Mouse (Mus musculus) testis, postnatal 14 days (tissue): Measurements from ENCODE around the gene Fbxo8.

Source experiments
- DNase-seq: peaks from one replicate; pipeline ENCODE4 v3.0.0; 2021; ENCODE audit warnings: low spot score

The Fbxo8 gene

DNA sequence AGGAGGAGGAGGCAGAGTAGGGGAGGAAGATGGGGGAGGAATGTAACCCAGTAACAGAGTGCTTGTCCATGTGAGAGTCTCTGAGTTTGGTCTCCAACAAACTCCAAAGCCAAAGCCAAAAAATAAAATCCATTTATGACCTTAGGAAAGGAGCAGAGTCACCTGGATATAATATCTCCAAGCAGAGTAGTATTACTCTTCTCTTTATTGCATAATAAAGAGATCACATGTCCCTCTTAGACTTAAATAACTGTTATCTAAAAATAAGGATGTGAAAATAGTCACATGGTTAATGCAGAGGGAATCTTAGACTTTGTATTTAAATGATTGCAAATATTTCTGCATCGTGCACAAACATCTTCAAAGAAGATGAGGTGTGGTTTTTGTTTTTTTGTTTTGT is 63.3 kb downstream of the Fbxo8 start:
- DNase-seq, result no peak

DNA sequence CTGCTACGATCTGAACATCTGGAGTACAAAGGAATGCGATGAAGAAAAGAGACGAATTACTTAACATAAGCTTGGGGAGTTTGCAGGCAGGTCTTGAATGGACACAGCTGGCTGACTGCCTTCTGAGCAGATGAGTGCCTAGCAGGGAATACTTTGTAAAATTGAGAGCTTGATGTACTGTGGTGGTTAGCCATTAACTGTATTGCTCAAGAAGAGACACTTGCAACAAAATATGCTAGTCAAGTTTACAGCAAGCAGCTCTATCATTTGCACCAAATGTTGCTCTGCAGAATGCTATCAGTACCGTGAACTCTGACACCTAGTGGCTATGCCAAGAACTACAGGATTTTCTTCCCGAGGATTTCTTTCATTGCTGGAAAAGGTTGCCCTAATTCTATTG is 64.1 kb downstream of the Fbxo8 start:
- DNase-seq, result peak; percentile 22

DNA sequence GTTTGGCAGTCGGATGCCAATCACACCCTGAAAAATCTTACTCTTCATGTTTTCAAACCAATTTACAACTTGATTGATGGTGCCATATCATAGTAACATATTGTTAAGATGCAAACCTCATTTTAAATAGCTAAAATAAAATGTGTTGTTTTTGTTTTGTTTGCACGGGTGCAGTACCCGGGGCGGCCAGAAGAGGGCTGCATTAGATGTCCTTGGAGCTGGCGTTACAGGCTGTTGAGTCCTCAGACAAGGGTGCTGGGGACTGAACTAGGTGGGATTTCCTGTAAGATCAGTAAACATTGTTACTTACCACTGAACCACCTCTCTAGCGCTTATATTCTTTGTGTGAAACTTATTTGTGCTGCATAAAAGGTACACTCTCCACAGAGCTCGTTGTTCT is 65.4 kb downstream of the Fbxo8 start:
- DNase-seq, result peak; percentile 24

DNA sequence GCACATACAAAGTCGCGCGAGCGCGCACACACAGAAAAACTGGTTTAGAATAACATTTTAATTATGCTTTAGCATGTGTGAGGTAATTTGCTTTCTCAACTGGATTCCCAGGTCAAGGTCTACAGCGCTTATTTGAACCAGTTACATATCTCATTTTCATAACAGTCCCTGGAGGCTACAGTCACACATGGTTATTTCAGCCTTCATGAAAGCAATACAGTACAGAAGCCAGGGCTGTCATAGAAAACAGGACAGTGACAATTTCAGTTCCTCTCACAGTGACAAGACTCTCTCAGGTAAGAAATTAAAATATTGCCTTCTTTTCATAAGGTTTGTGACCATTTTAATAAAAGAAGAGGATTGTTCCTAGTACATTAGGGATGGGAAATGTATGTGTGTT is 66.4 kb downstream of the Fbxo8 start:
- DNase-seq, result no peak

DNA sequence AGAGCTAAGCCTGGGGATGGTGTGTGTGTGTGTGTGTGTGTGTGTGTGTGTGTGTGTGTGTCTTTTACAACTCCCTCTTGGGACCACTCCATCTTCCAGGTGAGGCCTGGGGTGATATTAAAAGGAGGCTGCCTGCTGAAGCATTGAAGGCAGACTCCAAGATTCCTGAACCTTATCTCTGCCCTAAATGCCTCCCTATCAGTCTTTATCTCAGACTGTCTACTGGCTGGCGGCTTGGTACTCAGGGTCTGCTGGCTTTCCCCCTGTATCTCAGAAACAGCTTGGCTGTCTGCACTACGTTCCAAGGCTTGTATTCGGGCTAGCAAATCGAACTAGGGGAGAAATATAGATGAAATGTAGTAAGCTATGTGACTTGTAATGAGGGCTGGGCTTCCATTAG is 68.2 kb downstream of the Fbxo8 start:
- no peak for DNase-seq

DNA sequence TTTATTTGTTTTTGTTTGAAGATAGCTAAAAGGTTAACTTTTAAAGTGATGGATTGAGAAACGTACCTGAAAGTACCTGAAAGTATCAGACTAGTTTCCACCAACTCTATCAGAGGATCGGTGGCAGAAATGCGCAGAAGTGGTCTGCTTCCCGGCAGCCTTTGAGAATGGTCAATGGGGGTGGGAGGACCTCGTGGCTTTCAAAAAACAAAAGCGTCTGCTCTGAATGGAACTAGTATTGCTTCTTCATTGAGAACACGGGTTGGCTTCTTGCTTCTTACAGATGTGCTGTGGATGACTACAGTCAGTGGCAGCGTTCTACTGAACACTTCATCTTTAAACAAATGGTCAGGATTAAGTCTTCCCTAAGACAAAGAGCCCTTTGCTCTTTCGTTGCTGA is 68.7 kb downstream of the Fbxo8 start:
- no peak for DNase-seq

DNA sequence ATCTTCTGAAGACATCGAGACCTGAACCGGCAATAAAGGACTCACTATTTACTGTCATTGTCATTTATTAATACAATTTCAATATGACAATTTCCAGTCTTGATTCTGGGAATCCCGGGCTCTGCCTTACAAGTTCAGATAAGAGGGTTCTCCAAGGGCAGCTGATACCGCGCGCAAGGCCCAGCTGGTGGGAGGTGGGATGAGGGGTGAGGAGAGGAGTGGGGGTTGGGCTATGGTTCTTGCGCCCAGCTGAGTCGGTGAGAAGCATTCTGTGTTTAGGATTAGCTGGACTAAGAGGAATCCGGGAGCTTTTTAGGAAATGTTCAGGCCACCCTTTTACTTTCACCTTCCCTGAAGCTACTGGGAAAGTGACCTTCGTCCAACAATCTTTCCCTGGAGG is 69.8 kb downstream of the Fbxo8 start:
- no peak for DNase-seq

DNA sequence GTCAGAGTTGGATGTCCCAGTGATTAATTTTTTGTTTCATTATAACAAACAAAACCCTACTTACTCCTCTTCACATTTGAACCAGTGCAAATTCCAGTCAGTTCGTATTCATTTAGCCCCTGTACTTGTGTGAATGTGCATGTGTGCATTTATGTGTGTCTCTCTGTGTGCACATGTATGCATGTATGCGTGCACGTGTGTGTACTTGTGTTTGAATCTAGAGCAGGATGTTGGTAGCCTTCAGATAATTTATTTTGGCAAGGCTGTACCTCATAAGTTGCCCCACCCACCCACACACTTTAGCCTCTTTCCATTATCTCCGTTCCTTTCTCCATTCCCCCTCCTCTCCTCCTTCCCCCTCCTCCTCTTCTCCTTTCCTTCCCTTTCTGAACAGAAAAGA is 70.2 kb downstream of the Fbxo8 start:
- DNase-seq, result no peak

DNA sequence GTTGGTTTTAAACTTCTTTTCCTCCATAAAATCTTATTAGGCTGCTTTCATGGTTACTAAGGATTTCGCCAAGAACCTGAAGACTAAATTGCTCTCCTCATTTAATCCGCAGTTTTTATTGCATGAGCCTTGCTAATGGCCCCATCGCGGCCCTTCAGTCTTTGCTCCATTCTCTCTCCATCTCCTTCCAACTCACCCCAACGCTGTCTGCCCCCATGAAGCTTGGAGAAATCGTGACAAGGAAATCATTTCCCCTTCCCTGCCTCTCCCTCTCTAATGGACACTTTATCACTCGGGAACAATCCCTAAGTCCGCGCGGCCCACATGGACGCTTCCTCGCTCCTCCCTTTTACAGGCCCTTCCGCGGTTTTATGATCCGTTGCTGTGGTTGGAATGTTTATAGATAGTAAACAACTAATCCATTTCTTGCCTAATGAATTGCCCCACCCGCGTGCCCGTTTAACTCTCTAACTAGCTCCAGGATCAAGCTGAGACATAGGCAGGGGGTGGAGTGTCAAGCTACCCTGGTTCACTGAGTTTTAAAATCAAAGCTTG is 71.7 kb downstream of the Fbxo8 start:
- no peak for DNase-seq

DNA sequence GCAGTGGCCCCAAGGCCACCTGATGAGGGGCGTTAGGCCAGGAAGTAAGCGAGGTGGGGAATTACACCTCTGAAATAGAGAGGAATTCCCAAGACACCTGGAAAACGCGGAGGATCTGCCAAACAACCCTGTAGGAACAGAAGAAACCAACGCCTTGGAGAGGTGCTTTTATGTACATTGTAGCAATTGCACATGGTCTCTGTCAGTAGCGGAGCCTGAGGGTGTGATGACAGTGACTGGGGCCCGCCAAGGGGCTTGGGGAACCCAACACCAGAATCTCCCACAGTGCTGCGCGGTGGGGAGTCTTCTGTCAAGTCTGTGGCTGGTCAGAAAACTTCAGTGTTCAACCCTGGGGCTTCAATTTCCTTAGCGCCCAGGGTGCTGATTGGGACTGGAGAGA is 72.5 kb downstream of the Fbxo8 start:
- peak; percentile 12 for DNase-seq

DNA sequence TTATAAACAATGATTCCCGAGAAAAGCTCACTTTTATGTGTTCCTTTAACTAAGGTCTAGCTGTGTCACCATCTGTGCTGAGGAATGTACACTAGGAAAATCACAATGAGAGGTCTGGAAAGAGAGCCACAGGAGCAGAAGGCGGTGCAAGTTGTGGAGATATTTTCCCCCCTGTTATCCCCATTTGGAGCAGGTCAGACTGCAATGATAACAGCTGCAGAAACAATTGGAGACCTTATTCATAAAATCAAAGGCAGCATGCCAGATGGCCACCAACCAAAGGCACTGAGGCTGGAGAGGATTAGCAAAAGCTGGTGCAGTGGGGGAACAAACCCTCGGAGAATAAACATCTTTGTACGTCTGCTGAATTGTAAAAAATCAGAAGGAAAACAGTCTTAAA is 78.3 kb downstream of the Fbxo8 start:
- DNase-seq, result no peak

DNA sequence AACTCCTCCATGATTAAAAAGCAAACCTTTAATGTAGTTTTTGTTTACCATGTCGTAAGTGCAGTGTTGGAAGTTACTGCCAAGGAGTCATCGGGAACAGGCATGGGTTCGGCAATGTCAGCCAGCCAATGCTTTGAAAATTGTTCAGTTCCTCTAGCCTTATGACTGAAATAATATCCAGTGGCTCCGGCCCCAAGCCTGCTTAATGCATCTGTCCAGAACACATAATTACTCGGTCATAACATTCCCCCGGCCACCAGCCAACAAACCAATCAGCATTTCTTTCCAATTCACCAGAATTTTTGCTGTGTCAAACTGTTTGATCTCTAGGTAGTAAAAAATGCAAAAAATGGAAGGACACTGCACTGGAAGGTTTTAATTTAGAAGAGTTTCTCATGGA is 88.4 kb downstream of the Fbxo8 start:
- DNase-seq, result no peak
